ENCODE assay signal across 21 mouse cellular contexts in genomic region chr16:43552443-43552842, GRCm38 (mm10).
"Had no signal": no experiment of that assay in that cellular context is flagged by ENCODE, and none has a peak within 500 bp of the region (broad histone marks: within the 10 kb centered on the region; RNA-seq: fewer than 3 reads in every experiment).

No protein-coding gene starts in this region.

- H3K27ac ChIP-seq: left cerebral cortex, adult 2 months; liver, embryonic 14.5 days; midbrain, embryonic 10.5 days; midbrain, embryonic 13.5 days; stomach, embryonic 15.5 days had no signal

- H3K27me3 ChIP-seq: megakaryocyte, embryonic 14.5 days; midbrain, embryonic 13.5 days; neural tube, embryonic 13.5 days; stomach, embryonic 15.5 days had no signal

- H3K4me1 ChIP-seq: megakaryocyte, embryonic 14.5 days had no signal

- H3K36me3 ChIP-seq: midbrain, embryonic 10.5 days; midbrain, embryonic 13.5 days; neural tube, embryonic 13.5 days; stomach, embryonic 15.5 days had no signal

- H3K4me3 ChIP-seq: left cerebral cortex, adult 2 months; megakaryocyte, embryonic 14.5 days; midbrain, embryonic 10.5 days; midbrain, embryonic 13.5 days; myocyte; neural tube, embryonic 13.5 days; stomach, embryonic 15.5 days had no signal

- H3K4me2 ChIP-seq: lung, embryonic 14.5 days; midbrain, embryonic 13.5 days; neural tube, embryonic 13.5 days; stomach, embryonic 15.5 days had no signal

- DNase-seq: kidney, adult 9 months; kidney, postnatal 14 days; kidney, postnatal 4 days; layer of hippocampus, adult 9-11 months; liver, postnatal 0 days; lung, embryonic 14.5 days; lung, postnatal 36 days; retina, postnatal 1 day; right cerebral cortex, postnatal 25 days; spleen, adult 18-20 months; thymus, postnatal 25 days had no signal

- ATAC-seq: lung, postnatal 0 days; midbrain, embryonic 13.5 days; midbrain, embryonic 16.5 days had no signal

- H3K9me3 ChIP-seq: megakaryocyte, embryonic 14.5 days; midbrain, embryonic 10.5 days; midbrain, embryonic 13.5 days; neural tube, embryonic 13.5 days; stomach, embryonic 15.5 days had no signal

- H3K9ac ChIP-seq: liver, embryonic 14.5 days; liver, postnatal 0 days; lung, embryonic 14.5 days; midbrain, embryonic 13.5 days; neural tube, embryonic 13.5 days; stomach, embryonic 15.5 days had no signal
